Mouse (Mus musculus): ENCODE results near the gene Gm20817. TPM values are rescaled to one million over a fixed set of nuclear protein-coding genes. Genes with fewer than 3 reads are reported as not detected.
"Not testable (repeated sequence)": the region's sequence is repeated elsewhere in the genome, so short reads cannot be mapped to it uniquely, and the experiment has no call there.

Gene Gm20817
- not detected in 2 replicates for polyA plus RNA-seq (2016; fragmentation: Nextera tagmentation; extraction: Ambion mirVana)

- no CpG with 5 or more reads among the region's 5 CpGs for WGBS
- not testable (repeated sequence) for H3K4me2 ChIP-seq; H3K4me1 ChIP-seq (replicated peaks); H3K27me3 ChIP-seq (replicated peaks); H3K9me3 ChIP-seq (replicated peaks); H3K27ac ChIP-seq (ENCODE audit: poor library complexity, severe bottlenecking); H3K9ac ChIP-seq; ATAC-seq (ENCODE audit: insufficient number of reproducible peaks, low FRiP score); H3K4me3 ChIP-seq; H3K36me3 ChIP-seq
These were observed at the start of gene Gm20817 for GRCm38 (mm10) chrY:68832628-68833027. Gene Gm20817, minus strand, starts transcription at chrY:68832728.

Data from heart, embryonic 12.5 days (tissue).